Comparison of ENCODE assay signal across 8 mouse cellular contexts in genomic region chr1:134048759-134049158, GRCm38 (mm10). TPM values are rescaled to one million over a fixed set of nuclear protein-coding genes. Genes with fewer than 3 reads are reported as not detected.
DNase-seq lines count a peak whose midpoint lies in the region; ATAC-seq and TF ChIP-seq lines count a peak whose summit lies in the region.

No protein-coding gene starts in this region.

- 6% methylated on average over 5 of the region's 5 CpGs for WGBS in liver, postnatal 0 days (ENCODE audit: insufficient replicate concordance)
- 4% methylated on average over 5 of the region's 5 CpGs for WGBS in neural tube, embryonic 12.5 days

- H3K36me3 ChIP-seq in E14TG2a.4 (ENCODE audit: insufficient read depth, low read length): no peaks in the 10 kb centered on the region
- H3K36me3 ChIP-seq in liver, postnatal 0 days (replicated peaks; ENCODE audit: insufficient read depth, low read length): no peaks in the 10 kb centered on the region
- no peaks in the 10 kb centered on the region for H3K36me3 ChIP-seq in neural tube, embryonic 12.5 days

- H3K4me2 ChIP-seq in liver, postnatal 0 days (ENCODE audit: low read depth, low read length): no peak overlapping the region
- no peak overlapping the region for H3K4me2 ChIP-seq in neural tube, embryonic 12.5 days (replicated peaks)

- H3K4me1 ChIP-seq in E14TG2a.4 (replicated peaks; ENCODE audit: low read depth, low read length): peaks cover 32% of the 10 kb centered on the region
- 0 out of 2 replicates have a peak, but pooled peaks cover 4% of the 10 kb centered on the region for H3K4me1 ChIP-seq in liver, postnatal 0 days (ENCODE audit: insufficient read depth)
- H3K4me1 ChIP-seq in neural tube, embryonic 12.5 days: peaks cover 3% of the 10 kb centered on the region

- H3K9ac ChIP-seq in liver, postnatal 0 days (replicated peaks): no peak overlapping the region
- H3K9ac ChIP-seq in neural tube, embryonic 12.5 days: no peak overlapping the region

- peak; percentile 61 for DNase-seq in adrenal gland, adult 2 months
- DNase-seq in embryo, embryonic 11 days: peak; percentile 87
- peak; percentile 79 for DNase-seq in layer of hippocampus, adult 11-12 months (ENCODE audit: low spot score)
- DNase-seq in liver, postnatal 0 days: peak; percentile 79
- DNase-seq in thymus, postnatal 14 days: peak; percentile 71

- peaks cover 5% of the 10 kb centered on the region; the same call in 1 of the 2 replicates for H3K9me3 ChIP-seq in E14TG2a.4 (ENCODE audit: low read length)
- no peaks in the 10 kb centered on the region for H3K9me3 ChIP-seq in liver, postnatal 0 days (ENCODE audit: low read length)
- H3K9me3 ChIP-seq in neural tube, embryonic 12.5 days: no peaks in the 10 kb centered on the region

- peak; percentile 66 for ATAC-seq in granulocyte monocyte progenitor cell, adult 5-6 weeks (replicated peaks; ENCODE audit: poor library complexity, severe bottlenecking)
- ATAC-seq in liver, postnatal 0 days: peak; percentile 53
- peak; percentile 45 for ATAC-seq in neural tube, embryonic 12.5 days (ENCODE audit: low FRiP score, low read depth)

- TF ChIP-seq EP300 in liver, postnatal 0 days (IDR thresholded peaks at IDR 0.05; ENCODE audit: low read depth): no peak

- H3K4me3 ChIP-seq in E14TG2a.4 (replicated peaks; ENCODE audit: low read length): no peak overlapping the region
- H3K4me3 ChIP-seq in liver, postnatal 0 days (ENCODE audit: low read depth, low read length): no peak overlapping the region
- no peak overlapping the region for H3K4me3 ChIP-seq in neural tube, embryonic 12.5 days

- H3K27ac ChIP-seq in liver, postnatal 0 days (ENCODE audit: low read depth): no peak overlapping the region
- H3K27ac ChIP-seq in neural tube, embryonic 12.5 days: no peak overlapping the region

- H3K27me3 ChIP-seq in E14TG2a.4 (ENCODE audit: insufficient read depth, low read length): peaks cover 20% of the 10 kb centered on the region
- H3K27me3 ChIP-seq in liver, postnatal 0 days (ENCODE audit: insufficient read depth, low read length): no peaks in the 10 kb centered on the region
- H3K27me3 ChIP-seq in neural tube, embryonic 12.5 days (replicated peaks): 0 out of 2 replicates have a peak, but pooled peaks cover 4% of the 10 kb centered on the region

- TF ChIP-seq CTCF in E14TG2a.4 (conservative IDR thresholded peaks at IDR 0.05; ENCODE audit: low read length): peak; percentile 88
- TF ChIP-seq CTCF in liver, postnatal 0 days (IDR thresholded peaks at IDR 0.05; ENCODE audit: low read depth): peak; percentile 99

RNA-seq across cellular contexts. Expression of gene Fmod, which starts 11.7 kb away (rescaled TPM):
- total RNA-seq in adrenal gland, adult 2 months (2021): 10 to 100 TPM; 10.1 to 12.4 TPM
- polyA plus RNA-seq in adrenal gland, adult 2 months (2012; rRNA removed): 13.4 and 17.9 TPM in 2 replicates
- total RNA-seq in granulocyte monocyte progenitor cell, adult 5-6 weeks (2014; fragmentation: Nextera tagmentation): not detected in 2 replicates
- total RNA-seq in granulocyte monocyte progenitor cell, adult 5-6 weeks (2017): not detected in 2 replicates
- 1.6 TPM in 2 replicates for polyA plus RNA-seq in liver, postnatal 0 days (2015; fragmentation: Nextera tagmentation; extraction: Ambion mirVana)
- polyA plus RNA-seq in neural tube, embryonic 12.5 days (2016; fragmentation: Nextera tagmentation; extraction: Ambion mirVana): 16.8 and 20.5 TPM in 2 replicates

RNA-seq across cellular contexts. Expression of gene Btg2, which starts 30.2 kb away (rescaled TPM):
- 10 to 100 TPM; 20.3 to 55.2 TPM for total RNA-seq in adrenal gland, adult 2 months (2021)
- 18.9 and 25.1 TPM in 2 replicates for polyA plus RNA-seq in adrenal gland, adult 2 months (2012; rRNA removed)
- 7.2 and 13.5 TPM in 2 replicates for total RNA-seq in granulocyte monocyte progenitor cell, adult 5-6 weeks (2014; fragmentation: Nextera tagmentation)
- total RNA-seq in granulocyte monocyte progenitor cell, adult 5-6 weeks (2017): 31.3 and 33.7 TPM in 2 replicates
- polyA plus RNA-seq in liver, postnatal 0 days (2015; fragmentation: Nextera tagmentation; extraction: Ambion mirVana): 60.1 and 62.6 TPM in 2 replicates
- polyA plus RNA-seq in neural tube, embryonic 12.5 days (2016; fragmentation: Nextera tagmentation; extraction: Ambion mirVana): 114 and 120 TPM in 2 replicates
